Mouse (Mus musculus) gastrocnemius, postnatal 25 days (tissue): Measurements from ENCODE around the gene Rpl23a. TPM values are rescaled to one million over a fixed set of nuclear protein-coding genes. Genes with fewer than 3 reads are reported as not detected.

Source experiments
- DNase-seq: peaks from one replicate; pipeline ENCODE4 v3.0.0; 2022
- long read RNA-seq, 2 experiments: library from polyadenylated mRNA; stranded (forward); transcript quantifications; one replicate each; pipeline ENCODE4 v2.0.0; 2021
- total RNA-seq, 2 experiments: library from RNA; stranded (reverse); gene quantifications; 1 replicate in 1 of 2; 2 replicates in 1 of 2; pipeline ENCODE4 v1.2.3; 2021

Rpl23a gene
- 100 to 1,000 TPM; 715 to 745 TPM for total RNA-seq
- long read RNA-seq, experiment 1, transcript Rpl23a-201 (5 exons, 560 nt): major isoform, 350 of 359 reads
- long read RNA-seq, experiment 1, transcript Rpl23a-202 (4 exons, 588 nt): minor isoform, 7 of 359 reads
- long read RNA-seq, experiment 1, partial matches to known transcripts: 0 of 359 reads
- long read RNA-seq, experiment 1, other reads (novel, unspliced or antisense): 2 of 359 reads
- long read RNA-seq, experiment 2, transcript Rpl23a-201 (5 exons, 560 nt): major isoform, 243 of 249 reads
- long read RNA-seq, experiment 2, partial matches to known transcripts: 2 of 249 reads
- long read RNA-seq, experiment 2, other reads (novel, unspliced or antisense): 0 of 249 reads

DNA sequence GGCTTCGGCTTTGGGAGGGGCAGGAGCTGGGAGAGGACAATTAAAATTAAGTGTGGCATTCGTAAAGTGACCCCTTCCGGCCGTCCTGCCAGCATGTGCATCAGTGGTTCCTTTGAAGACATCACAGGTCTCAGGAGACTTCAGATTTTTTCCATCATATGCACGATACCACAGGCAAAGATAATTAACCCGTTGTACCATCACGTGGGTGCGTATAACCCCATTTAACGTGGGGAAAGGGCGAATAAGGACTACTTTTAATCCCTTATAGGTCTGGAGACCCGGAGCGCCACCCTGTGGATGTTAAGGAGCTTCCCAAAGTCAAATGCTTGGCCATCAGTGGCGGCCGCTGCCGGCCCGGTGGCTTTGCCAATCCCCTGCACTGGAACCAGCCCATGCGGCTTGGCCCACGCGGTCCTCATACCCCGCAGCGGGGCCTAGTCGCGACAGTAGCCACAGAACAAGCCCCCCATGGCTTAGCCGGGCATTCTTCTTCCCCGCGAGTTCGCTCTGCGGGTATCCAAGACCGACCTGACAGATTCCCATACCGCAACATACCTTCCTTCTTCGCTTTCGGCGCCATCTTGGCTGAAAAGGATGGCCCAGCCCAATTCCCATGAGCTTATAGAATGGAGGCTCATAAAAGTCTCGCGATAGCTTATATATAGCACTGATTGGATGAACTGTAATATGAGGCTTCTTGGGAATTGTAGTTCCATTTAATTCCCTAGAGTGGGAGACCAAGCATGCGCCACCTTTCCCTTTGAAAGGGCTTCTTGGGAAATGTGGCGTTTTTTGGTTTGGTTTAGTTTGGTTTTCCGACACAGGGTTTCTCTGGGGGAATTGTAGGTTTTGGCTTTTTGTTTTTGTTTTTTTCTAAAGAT is at the start of gene Rpl23a:
TSS of gene Rpl23a (minus strand) at position 624 of the 884 bp plus-strand sequence.
- DNase-seq: peak; percentile 79

DNA sequence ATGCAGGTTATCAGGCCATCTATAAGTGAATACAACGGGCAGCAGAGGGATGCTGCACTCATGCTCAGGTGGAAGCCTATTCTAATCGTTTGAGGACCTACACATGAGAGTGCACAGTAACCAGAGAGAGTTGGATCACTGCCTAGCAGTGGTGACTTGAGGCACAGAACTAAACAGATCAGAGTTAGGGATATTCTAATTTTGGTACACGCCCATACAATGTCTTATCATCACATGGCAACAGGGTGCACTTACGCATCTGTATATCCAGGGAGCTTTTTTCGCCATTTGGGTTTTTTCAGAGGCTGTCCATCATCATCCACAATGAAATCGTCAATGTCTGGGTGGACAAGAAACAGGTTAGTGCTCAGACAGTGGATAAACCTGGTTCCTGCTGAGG is 48.1 kb upstream of the Rpl23a start:
- no peak for DNase-seq

- peak; percentile 37 for DNase-seq
These were observed 40.2 kb upstream of the Rpl23a start for GRCm38 (mm10) chr11:78223586-78223985.

DNA sequence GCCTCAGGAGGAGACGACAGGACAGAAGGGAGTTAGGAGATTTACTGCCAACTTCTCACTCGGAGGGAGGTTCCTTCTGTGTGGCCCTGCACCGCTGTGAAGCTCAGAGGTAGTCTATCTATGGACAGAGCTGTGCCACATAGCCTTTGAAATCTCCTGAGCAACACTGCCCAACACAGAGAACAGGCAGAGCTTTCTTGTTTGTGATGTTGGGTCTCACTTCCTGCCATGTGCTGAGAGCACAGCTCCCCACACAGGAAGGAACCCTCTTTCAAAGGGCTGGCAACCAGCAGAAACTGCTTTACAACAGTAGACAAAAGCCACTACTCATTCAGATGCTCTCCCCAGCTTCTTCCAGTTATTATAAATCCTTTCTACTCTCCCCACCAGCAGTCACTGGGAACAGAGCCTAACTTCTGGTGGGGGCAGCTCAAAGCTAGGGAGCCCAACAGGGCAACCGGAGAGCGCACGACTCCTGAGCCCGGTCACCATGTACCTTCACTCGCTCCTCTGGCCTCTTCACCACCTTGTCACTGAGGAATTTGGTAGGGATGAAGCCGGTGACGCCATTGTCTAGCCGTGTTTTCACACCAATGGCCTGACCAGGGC is 32.4 kb upstream of the Rpl23a start:
- no peak for DNase-seq

- DNase-seq: no peak
These were observed 29.9 kb upstream of the Rpl23a start for GRCm38 (mm10) chr11:78213086-78213817.

DNA sequence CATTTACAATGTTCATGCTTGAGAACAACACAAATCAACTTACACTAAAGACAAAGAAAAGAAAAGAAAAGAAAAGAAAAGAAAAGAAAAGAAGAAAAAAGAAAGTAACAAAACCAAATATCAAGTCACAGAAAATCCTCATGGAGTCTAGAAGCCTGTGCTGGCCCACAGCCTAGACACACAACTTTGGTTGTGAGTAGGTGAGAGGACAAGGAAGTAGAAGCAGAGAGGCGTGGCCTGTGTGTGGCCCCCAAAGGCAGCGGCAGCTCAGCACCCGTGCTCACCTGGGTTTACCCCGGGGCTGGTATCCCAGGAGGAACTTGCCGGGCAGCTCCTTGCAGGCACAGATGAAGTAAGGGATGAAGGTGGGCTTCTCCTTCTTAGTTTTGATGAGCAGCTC is 28.1 kb upstream of the Rpl23a start:
- DNase-seq: no peak

- no peak for DNase-seq
These were observed 27.2 kb upstream of the Rpl23a start for GRCm38 (mm10) chr11:78210615-78211014.

DNA sequence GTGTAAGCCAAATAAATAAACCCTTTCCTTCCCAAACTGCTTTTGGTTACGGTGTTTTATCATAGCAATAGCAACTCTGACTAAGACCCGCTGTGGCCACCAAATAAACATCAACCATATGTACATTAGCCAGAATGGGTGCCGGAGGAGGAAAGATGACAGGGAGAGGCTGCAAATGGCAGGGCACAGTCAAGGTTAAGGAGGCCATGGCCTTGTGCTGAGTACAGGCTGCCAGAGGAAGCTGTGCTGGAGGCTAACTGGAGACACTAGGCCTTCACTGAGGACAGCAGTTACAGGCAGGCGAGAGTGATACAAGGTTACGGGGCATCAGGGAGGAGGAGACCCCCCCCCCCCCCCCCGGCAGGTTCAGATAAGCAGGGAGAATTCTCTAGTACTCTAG is 26.5 kb upstream of the Rpl23a start:
- DNase-seq: no peak

DNA sequence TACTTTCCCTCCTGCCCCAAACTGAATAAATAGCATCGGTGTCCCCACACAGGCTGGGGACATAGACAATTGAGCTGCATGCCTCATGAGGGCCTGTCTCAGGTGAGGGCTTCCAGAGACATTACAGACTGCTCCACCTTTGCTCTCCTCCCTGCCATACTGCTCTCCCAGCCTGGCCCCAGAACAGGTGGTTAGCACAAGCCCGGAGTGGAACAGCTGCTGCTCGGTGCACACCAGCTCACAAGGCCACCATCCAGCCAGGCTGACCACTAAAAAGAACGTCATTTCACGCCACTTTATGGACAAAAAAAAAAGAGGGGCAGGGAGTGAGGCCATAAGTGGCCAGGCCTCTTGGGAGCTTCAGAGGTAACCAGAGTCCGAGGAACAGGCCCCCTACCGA is 23.8 kb upstream of the Rpl23a start:
- no peak for DNase-seq

DNA sequence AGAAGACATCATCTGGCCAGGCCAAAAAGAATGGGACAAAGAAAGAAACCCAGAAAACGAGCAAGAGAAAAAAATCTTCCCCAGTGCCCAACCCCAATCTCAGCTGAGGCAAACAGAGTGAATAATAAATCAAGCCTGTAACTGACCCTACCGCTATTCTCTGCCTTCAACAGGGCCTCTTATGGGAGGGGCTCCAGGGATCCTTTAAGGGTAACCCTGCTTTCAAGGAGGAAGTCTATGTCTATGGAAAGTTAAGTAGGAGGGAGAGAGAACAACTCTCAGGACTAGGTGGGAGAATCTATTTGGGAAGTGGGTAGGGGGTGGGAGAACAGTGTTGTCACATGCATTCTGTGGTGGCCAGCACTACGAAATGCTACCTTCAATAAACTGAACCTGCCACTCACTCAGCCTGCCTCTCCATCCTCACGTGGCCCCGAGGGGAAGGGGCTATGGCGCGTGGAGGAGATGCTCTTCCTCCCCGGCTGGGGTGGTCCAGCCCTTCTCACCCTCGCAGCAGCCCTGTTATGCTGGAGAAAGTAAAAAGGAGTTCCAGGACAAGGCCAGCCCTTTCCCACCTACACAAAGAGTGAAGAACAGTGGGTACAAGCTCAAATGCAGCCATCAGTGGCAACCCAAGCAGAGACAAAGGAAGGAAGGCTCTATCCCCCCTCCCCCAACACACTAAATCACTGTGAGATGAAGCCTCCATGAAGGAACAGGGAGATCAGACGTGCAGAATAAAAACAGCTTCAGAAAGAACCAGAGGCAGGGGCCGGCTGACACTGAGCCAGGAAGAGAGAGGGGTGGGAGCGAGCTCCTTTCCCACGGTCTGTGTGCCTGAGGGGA is 22.2 kb upstream of the Rpl23a start:
- no peak for DNase-seq

GRCm38 (mm10) chr11:78204287-78204686 is 20.9 kb upstream of the Rpl23a start:
- no peak for DNase-seq

DNA sequence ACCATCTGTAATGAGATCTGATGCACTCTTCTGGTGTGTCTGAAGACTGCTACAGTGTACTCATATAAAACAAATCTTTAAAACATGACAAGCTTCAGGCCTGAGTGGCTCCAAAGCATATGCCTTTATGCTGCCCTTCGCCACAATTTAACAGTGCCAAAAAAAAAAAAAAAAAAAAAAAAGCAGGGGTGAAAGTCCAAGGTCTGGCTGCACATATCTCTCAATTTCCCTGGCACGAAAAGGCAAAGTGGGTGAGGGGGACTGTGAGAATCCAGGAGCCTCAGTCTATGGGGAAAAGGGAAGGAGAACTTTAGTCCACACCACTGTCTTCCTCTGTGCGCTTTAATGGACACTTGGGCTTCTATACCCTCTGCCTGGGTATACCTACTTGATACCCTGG is 19.0 kb upstream of the Rpl23a start:
- DNase-seq: no peak

GRCm38 (mm10) chr11:78195101-78195863 is 11.9 kb upstream of the Rpl23a start:
- DNase-seq: no peak

- peak; percentile 63 for DNase-seq
These were observed 11.2 kb upstream of the Rpl23a start for GRCm38 (mm10) chr11:78194411-78195100.

- no peak for DNase-seq
These were observed 9.7 kb upstream of the Rpl23a start, which contains the start of gene Proca1 for GRCm38 (mm10) chr11:78193113-78193512. TSS of gene Proca1 (plus strand) at chr11:78193392.

DNA sequence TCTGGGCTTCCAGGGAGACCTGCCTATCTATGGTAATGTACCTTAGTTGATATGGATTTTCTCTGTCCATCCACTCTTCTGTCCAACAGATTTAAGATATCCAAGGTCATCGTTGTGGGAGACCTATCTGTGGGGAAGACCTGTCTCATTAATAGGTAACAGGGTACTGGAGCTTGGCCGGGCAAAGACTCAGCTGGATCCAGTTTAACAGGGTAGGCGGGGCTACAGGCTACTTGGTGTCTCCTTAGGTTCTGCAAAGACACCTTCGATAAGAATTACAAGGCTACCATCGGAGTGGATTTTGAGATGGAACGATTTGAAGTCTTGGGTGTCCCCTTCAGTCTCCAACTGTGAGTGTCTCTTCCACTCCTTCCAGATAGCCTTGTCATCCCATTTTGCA is 6.7 kb upstream of the Rpl23a start:
- DNase-seq: no peak

DNA sequence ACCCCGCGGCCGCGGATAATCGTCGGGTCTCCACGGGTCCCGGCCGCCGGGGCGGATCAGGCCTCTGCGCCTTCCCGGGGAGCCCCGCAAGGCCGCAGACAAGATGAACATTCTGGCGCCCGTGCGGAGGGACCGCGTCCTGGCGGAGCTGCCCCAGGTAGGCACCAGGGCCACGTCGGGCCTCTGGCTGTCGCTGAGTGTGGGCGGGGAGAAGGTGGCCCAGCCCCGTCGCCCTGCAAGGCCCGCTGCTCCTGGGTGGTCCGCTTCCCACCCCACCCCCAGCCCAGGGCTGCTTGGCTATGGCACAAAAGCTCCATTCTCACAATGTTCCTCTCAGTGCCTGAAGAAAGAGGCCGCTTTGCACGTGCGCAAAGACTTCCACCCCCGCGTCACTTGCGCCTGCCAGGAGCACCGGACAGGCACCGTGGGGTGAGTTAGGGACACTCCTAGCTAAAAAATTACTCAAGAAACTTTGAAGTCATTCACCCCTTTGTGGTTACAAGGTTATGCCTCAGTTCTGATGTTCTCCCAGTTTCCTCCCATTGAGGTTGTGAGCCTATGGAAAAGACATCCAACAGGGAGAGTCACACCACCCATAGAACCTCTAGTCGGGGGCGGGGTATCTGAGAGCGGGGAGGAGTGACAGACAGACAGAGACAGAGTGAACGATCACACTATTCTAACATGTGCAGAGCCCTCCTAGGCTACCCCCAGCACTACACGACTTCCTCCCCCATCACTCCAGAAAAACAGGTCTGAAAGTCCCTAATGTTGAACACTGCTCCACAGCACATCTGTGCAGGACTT is 6.1 kb upstream of the Rpl23a start:
- DNase-seq: peak; percentile 53

DNA sequence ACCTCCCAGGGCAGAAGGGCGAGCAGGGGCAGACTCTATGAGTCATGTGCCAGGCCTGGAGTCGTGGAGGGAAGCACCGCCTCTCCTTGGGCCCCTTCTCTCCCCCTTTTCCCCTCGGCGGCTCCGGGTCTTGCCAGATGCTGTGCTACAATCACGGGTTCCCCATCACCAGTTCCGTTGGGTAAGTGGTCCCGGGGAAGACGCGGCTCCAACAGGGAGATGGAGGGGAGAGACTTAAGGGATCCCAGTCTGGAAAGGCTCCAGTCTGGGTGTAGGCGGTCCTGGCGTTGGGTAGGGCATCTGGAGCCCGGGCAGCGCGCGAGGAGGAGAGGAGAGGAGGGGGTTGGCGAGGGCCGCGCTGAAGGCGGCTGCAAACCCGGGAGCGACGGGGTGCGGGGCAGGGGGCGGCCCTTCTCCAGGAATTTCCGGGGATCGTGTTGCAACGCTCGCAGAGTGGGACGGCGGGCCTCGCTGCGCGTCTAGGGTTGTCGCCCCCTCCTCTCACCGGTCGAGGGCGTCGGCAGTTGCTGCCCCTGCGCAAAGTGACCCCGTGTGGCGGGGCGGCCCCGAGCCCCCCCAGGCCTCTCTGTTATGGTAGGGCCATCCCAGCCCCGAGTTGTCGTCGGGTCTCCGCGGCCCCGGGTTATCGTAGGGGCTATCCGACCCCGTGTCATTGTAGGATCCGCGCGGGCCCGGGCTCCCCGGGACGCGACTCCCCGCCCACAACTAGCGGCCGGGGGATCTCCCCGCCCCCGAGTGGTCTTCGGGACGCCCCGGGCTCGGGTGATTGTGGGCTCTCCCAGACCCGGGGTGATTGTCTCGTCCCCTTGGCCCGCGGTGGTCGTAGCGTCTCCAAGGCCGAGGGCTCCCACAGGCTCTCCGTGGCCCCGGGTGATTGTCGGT is 5.2 kb upstream of the Rpl23a start, which contains the start of gene Rab34:
TSS of gene Rab34 (plus strand) at position 100 of the 903 bp plus-strand sequence.
- peak; percentile 79 for DNase-seq
